Comparison of ENCODE assay signal across 13 mouse cellular contexts in the genomic region with DNA sequence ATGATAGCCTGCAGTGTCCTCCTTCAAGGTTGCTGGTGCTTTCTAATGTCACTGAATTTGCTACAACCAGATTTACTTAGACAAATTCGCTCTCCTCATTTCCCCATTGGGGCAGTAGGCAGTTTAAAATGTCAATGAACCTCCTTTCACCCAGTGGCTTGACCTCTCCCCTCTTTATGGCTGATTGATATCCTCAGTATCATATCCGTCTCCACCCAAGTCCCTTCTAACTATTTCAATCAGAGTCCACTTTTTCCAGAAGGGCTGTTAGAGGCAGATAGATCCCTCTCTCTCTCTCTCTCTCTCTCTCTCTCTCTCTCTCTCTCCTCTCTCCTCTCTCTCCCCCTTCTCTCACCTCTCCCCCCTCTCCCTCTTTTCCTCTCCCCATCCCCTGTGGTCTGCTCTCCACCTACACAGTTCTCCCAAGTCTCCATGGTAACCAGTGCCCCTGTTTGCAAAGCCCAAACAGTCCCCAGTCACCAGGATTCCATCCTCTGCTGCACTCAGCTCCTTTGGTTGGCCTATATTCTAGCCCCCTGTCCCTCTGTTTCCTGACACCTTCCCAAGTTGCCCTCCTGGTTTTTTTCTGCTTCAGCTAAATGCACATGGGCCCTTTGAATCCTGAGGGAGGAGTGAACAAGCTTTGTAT. TPM values are rescaled to one million over a fixed set of nuclear protein-coding genes. Genes with fewer than 3 reads are reported as not detected.
DNase-seq lines count a peak whose midpoint lies in the region; ATAC-seq and TF ChIP-seq lines count a peak whose summit lies in the region.
"Had no signal": no experiment of that assay in that cellular context is flagged by ENCODE, and none has a peak within 500 bp of the region (broad histone marks: within the 10 kb centered on the region; RNA-seq: fewer than 3 reads in every experiment).

No protein-coding gene starts in this region.

- no peak overlapping the region for H3K4me3 ChIP-seq in hindbrain, postnatal 0 days (ENCODE audit: low read length)
- no peak overlapping the region for H3K4me3 ChIP-seq in hindbrain, embryonic 11.5 days (ENCODE audit: low read depth, low read length)
- no peak overlapping the region for H3K4me3 ChIP-seq in midbrain, embryonic 14.5 days (replicated peaks; ENCODE audit: low read depth, low read length)
- H3K4me3 ChIP-seq in midbrain, embryonic 10.5 days: no peak overlapping the region
- H3K4me3 ChIP-seq in intestine, embryonic 15.5 days (replicated peaks): no peak overlapping the region
- no peak overlapping the region for H3K4me3 ChIP-seq in midbrain, postnatal 0 days (ENCODE audit: low read depth, low read length)
- H3K4me3 ChIP-seq: forebrain, embryonic 15.5 days; heart, embryonic 10.5 days had no signal

- no peaks in the 10 kb centered on the region for H3K4me1 ChIP-seq in hindbrain, postnatal 0 days (ENCODE audit: insufficient read depth, low read length)
- H3K4me1 ChIP-seq in hindbrain, embryonic 11.5 days (replicated peaks; ENCODE audit: control insufficient read depth, insufficient read depth, low read length): no peaks in the 10 kb centered on the region
- H3K4me1 ChIP-seq in midbrain, embryonic 14.5 days (ENCODE audit: control insufficient read depth, insufficient read depth, low read length): no peaks in the 10 kb centered on the region
- H3K4me1 ChIP-seq in midbrain, embryonic 10.5 days: peaks cover 17% of the 10 kb centered on the region
- no peaks in the 10 kb centered on the region for H3K4me1 ChIP-seq in intestine, embryonic 15.5 days (replicated peaks)
- no peaks in the 10 kb centered on the region for H3K4me1 ChIP-seq in midbrain, postnatal 0 days (ENCODE audit: insufficient read depth, low read length)
- H3K4me1 ChIP-seq: forebrain, embryonic 15.5 days; heart, embryonic 10.5 days had no signal

- 65% methylated on average over 2 of the region's 2 CpGs for WGBS in hindbrain, postnatal 0 days
- 65% methylated on average over 2 of the region's 2 CpGs for WGBS in hindbrain, embryonic 11.5 days
- WGBS in midbrain, embryonic 14.5 days: 58% methylated on average over 2 of the region's 2 CpGs
- WGBS in midbrain, embryonic 10.5 days: 76% methylated on average over 2 of the region's 2 CpGs
- 49% methylated on average over 2 of the region's 2 CpGs for WGBS in intestine, embryonic 15.5 days
- 66% methylated on average over 2 of the region's 2 CpGs for WGBS in midbrain, postnatal 0 days

- no peaks in the 10 kb centered on the region; the same call in 1 of the 2 replicates for H3K36me3 ChIP-seq in hindbrain, postnatal 0 days (ENCODE audit: insufficient read depth, low read length)
- H3K36me3 ChIP-seq in hindbrain, embryonic 11.5 days (ENCODE audit: control insufficient read depth, insufficient read depth, low read length): no peaks in the 10 kb centered on the region
- no peaks in the 10 kb centered on the region for H3K36me3 ChIP-seq in midbrain, embryonic 14.5 days (ENCODE audit: control insufficient read depth, insufficient read depth, low read length)
- H3K36me3 ChIP-seq in midbrain, embryonic 10.5 days: no peaks in the 10 kb centered on the region
- no peaks in the 10 kb centered on the region for H3K36me3 ChIP-seq in intestine, embryonic 15.5 days
- peaks cover 11% of the 10 kb centered on the region for H3K36me3 ChIP-seq in midbrain, postnatal 0 days (ENCODE audit: insufficient read depth, low read length)
- H3K36me3 ChIP-seq: forebrain, embryonic 15.5 days; heart, embryonic 10.5 days had no signal

- H3K27ac ChIP-seq in hindbrain, postnatal 0 days: no peak overlapping the region
- H3K27ac ChIP-seq in hindbrain, embryonic 11.5 days (ENCODE audit: low read depth, low read length): no peak overlapping the region
- H3K27ac ChIP-seq in midbrain, embryonic 14.5 days (replicated peaks; ENCODE audit: low read depth, low read length): no peak overlapping the region
- no peak overlapping the region for H3K27ac ChIP-seq in midbrain, embryonic 10.5 days (replicated peaks)
- H3K27ac ChIP-seq in intestine, embryonic 15.5 days: no peak overlapping the region
- no peak overlapping the region for H3K27ac ChIP-seq in midbrain, postnatal 0 days (ENCODE audit: low read depth, low read length)
- H3K27ac ChIP-seq: forebrain, embryonic 15.5 days; heart, embryonic 10.5 days had no signal

- no peaks in the 10 kb centered on the region for H3K27me3 ChIP-seq in hindbrain, postnatal 0 days (ENCODE audit: insufficient read depth, low read length)
- H3K27me3 ChIP-seq in hindbrain, embryonic 11.5 days (ENCODE audit: control insufficient read depth, insufficient read depth, low read length): no peaks in the 10 kb centered on the region
- H3K27me3 ChIP-seq in midbrain, embryonic 14.5 days (ENCODE audit: control insufficient read depth, insufficient read depth, low read length): no peaks in the 10 kb centered on the region
- no peaks in the 10 kb centered on the region for H3K27me3 ChIP-seq in midbrain, embryonic 10.5 days (ENCODE audit: low read depth, poor library complexity, severe bottlenecking)
- H3K27me3 ChIP-seq in intestine, embryonic 15.5 days (replicated peaks): no peaks in the 10 kb centered on the region
- H3K27me3 ChIP-seq in midbrain, postnatal 0 days (ENCODE audit: insufficient read depth, low read length): no peaks in the 10 kb centered on the region
- H3K27me3 ChIP-seq: forebrain, embryonic 15.5 days had no signal

- H3K4me2 ChIP-seq in hindbrain, postnatal 0 days (ENCODE audit: low read depth, low read length): no peak overlapping the region
- H3K4me2 ChIP-seq in hindbrain, embryonic 11.5 days (replicated peaks; ENCODE audit: low read depth, low read length): no peak overlapping the region
- no peak overlapping the region for H3K4me2 ChIP-seq in midbrain, embryonic 14.5 days (ENCODE audit: low read length)
- H3K4me2 ChIP-seq in intestine, embryonic 15.5 days (replicated peaks): no peak overlapping the region
- no peak overlapping the region for H3K4me2 ChIP-seq in midbrain, postnatal 0 days (ENCODE audit: low read depth, low read length, poor library complexity, severe bottlenecking)
- H3K4me2 ChIP-seq: forebrain, embryonic 15.5 days had no signal

- no peak overlapping the region for H3K9ac ChIP-seq in hindbrain, postnatal 0 days (replicated peaks; ENCODE audit: low read length)
- H3K9ac ChIP-seq in hindbrain, embryonic 11.5 days (ENCODE audit: low read depth, low read length): no peak overlapping the region
- H3K9ac ChIP-seq in midbrain, embryonic 14.5 days (replicated peaks; ENCODE audit: low read length): no peak overlapping the region
- H3K9ac ChIP-seq in intestine, embryonic 15.5 days: no peak overlapping the region
- H3K9ac ChIP-seq in midbrain, postnatal 0 days (replicated peaks; ENCODE audit: low read length, poor library complexity, severe bottlenecking): no peak overlapping the region
- H3K9ac ChIP-seq: forebrain, embryonic 15.5 days had no signal

- no peaks in the 10 kb centered on the region for H3K9me3 ChIP-seq in hindbrain, postnatal 0 days (ENCODE audit: low read length)
- no peaks in the 10 kb centered on the region for H3K9me3 ChIP-seq in hindbrain, embryonic 11.5 days (ENCODE audit: control insufficient read depth, low read length)
- no peaks in the 10 kb centered on the region for H3K9me3 ChIP-seq in midbrain, embryonic 14.5 days (ENCODE audit: control insufficient read depth, low read length)
- H3K9me3 ChIP-seq in midbrain, embryonic 10.5 days (replicated peaks): no peaks in the 10 kb centered on the region
- no peaks in the 10 kb centered on the region for H3K9me3 ChIP-seq in intestine, embryonic 15.5 days
- no peaks in the 10 kb centered on the region for H3K9me3 ChIP-seq in midbrain, postnatal 0 days (ENCODE audit: low read length)
- H3K9me3 ChIP-seq: forebrain, embryonic 15.5 days; heart, embryonic 10.5 days had no signal

- TF ChIP-seq CTCF in hindbrain, postnatal 0 days (IDR thresholded peaks at IDR 0.05; ENCODE audit: low read depth): no peak
- no peak for TF ChIP-seq CTCF in midbrain, postnatal 0 days (IDR thresholded peaks at IDR 0.05)

- peak; percentile 61; the same call in 1 of the 2 replicates for ATAC-seq in hindbrain, postnatal 0 days
- no peak for ATAC-seq in hindbrain, embryonic 11.5 days (ENCODE audit: low FRiP score)
- ATAC-seq in midbrain, embryonic 14.5 days (ENCODE audit: low FRiP score, low TSS enrichment): no peak
- ATAC-seq in intestine, embryonic 15.5 days: peak; percentile 55
- ATAC-seq in midbrain, postnatal 0 days (ENCODE audit: low FRiP score): no peak
- ATAC-seq: forebrain, embryonic 15.5 days had no signal

- DNase-seq in hindbrain, postnatal 0 days (ENCODE audit: low spot score): peak; percentile 7
- DNase-seq in hindbrain, embryonic 11.5 days (ENCODE audit: low spot score): no peak
- DNase-seq in midbrain, embryonic 14.5 days: peak; percentile 21
- DNase-seq in midbrain, embryonic 10.5 days (ENCODE audit: low spot score): no peak
- peak; percentile 9 for DNase-seq in midbrain, postnatal 0 days (ENCODE audit: low spot score)
- DNase-seq in thymus, adult 18-20 months: no peak
- DNase-seq: adrenal gland, adult 2 months; cerebellum, adult 2 months; gastrocnemius, postnatal 25 days; right cerebral cortex, postnatal 14 days had no signal

RNA-seq across cellular contexts. Expression of gene Plpp6, which starts 48.0 kb away (rescaled TPM):
- total RNA-seq in hindbrain, postnatal 0 days (2014; rRNA removed): 20.9 and 21.6 TPM in 2 replicates
- 13.8 and 14.2 TPM in 2 replicates for polyA plus RNA-seq in hindbrain, postnatal 0 days (2015; fragmentation: Nextera tagmentation; extraction: Ambion mirVana)
- polyA plus RNA-seq in hindbrain, embryonic 11.5 days (2014; fragmentation: Nextera tagmentation; extraction: Ambion mirVana): 6.5 and 7.6 TPM in 2 replicates
- polyA plus RNA-seq in midbrain, embryonic 14.5 days (2014; fragmentation: Nextera tagmentation; extraction: Ambion mirVana): 14.7 and 17.0 TPM in 2 replicates
- 3.6 and 5.7 TPM in 2 replicates for polyA plus RNA-seq in midbrain, embryonic 10.5 days (2016; fragmentation: Nextera tagmentation; extraction: Ambion mirVana)
- polyA plus RNA-seq in intestine, embryonic 15.5 days (2015; fragmentation: Nextera tagmentation; extraction: Ambion mirVana): 12.3 and 12.6 TPM in 2 replicates
- total RNA-seq in midbrain, postnatal 0 days (2014; rRNA removed): 23.3 and 27.8 TPM in 2 replicates
- 17.8 and 20.0 TPM in 2 replicates for polyA plus RNA-seq in midbrain, postnatal 0 days (2015; fragmentation: Nextera tagmentation; extraction: Ambion mirVana)

RNA-seq across cellular contexts. Expression of gene 4430402I18Rik, which starts 51.9 kb away (rescaled TPM):
- 1.1 and 1.7 TPM in 2 replicates for total RNA-seq in hindbrain, postnatal 0 days (2014; rRNA removed)
- polyA plus RNA-seq in hindbrain, postnatal 0 days (2015; fragmentation: Nextera tagmentation; extraction: Ambion mirVana): 2.4 and 3.0 TPM in 2 replicates
- 0.32 and 0.71 TPM in 2 replicates for polyA plus RNA-seq in hindbrain, embryonic 11.5 days (2014; fragmentation: Nextera tagmentation; extraction: Ambion mirVana)
- polyA plus RNA-seq in midbrain, embryonic 14.5 days (2014; fragmentation: Nextera tagmentation; extraction: Ambion mirVana): 0.85 and 0.96 TPM in 2 replicates
- polyA plus RNA-seq in midbrain, embryonic 10.5 days (2016; fragmentation: Nextera tagmentation; extraction: Ambion mirVana): 0.33 and 0.34 TPM in 2 replicates
- polyA plus RNA-seq in intestine, embryonic 15.5 days (2015; fragmentation: Nextera tagmentation; extraction: Ambion mirVana): 1.1 and 1.2 TPM in 2 replicates
- 2.1 and 3.3 TPM in 2 replicates for total RNA-seq in midbrain, postnatal 0 days (2014; rRNA removed)
- 2.3 and 2.7 TPM in 2 replicates for polyA plus RNA-seq in midbrain, postnatal 0 days (2015; fragmentation: Nextera tagmentation; extraction: Ambion mirVana)

Comparison
In these comparisons a context has a peak if more than half of its experiments do, and no peak if none do; other contexts are left out.
1. ATAC-seq: peak in hindbrain, postnatal 0 days (single experiment) and intestine, embryonic 15.5 days (single experiment); none in hindbrain, embryonic 11.5 days (single experiment), midbrain, embryonic 14.5 days (single experiment) and midbrain, postnatal 0 days (single experiment).
2. DNase-seq: peak in hindbrain, postnatal 0 days (single experiment), midbrain, embryonic 14.5 days (single experiment) and midbrain, postnatal 0 days (single experiment); none in hindbrain, embryonic 11.5 days (single experiment), midbrain, embryonic 10.5 days (single experiment) and thymus, adult 18-20 months (0 of 2).